Mouse (Mus musculus): ENCODE results near the gene Pigp.

- TF ChIP-seq CTCF (IDR thresholded peaks at IDR 0.05; ENCODE audit: control insufficient read depth, insufficient read depth, insufficient read length) (no peak), USF1 (IDR thresholded peaks at IDR 0.05; ENCODE audit: low read depth) (no peak), MAX (IDR thresholded peaks at IDR 0.05) (no peak), MYOG (IDR thresholded peaks at IDR 0.05; ENCODE audit: control insufficient read depth, extremely low read depth, insufficient read length) (no peak)
Measured at GRCm38 (mm10) chr16:94371301-94371931, at the start of gene Pigp.
